Mouse (Mus musculus) c-Kit-negative CD71-positive TER-119-positive erythroid progenitor cells, embryonic 14.5 days (primary cell): ENCODE results near the gene Atat1.

Experiments
- DNase-seq: peaks from one replicate; pipeline ENCODE4 v3.0.0-alpha.2; 2013; ENCODE audit warnings: low read depth, low spot score

The Atat1 gene

DNA sequence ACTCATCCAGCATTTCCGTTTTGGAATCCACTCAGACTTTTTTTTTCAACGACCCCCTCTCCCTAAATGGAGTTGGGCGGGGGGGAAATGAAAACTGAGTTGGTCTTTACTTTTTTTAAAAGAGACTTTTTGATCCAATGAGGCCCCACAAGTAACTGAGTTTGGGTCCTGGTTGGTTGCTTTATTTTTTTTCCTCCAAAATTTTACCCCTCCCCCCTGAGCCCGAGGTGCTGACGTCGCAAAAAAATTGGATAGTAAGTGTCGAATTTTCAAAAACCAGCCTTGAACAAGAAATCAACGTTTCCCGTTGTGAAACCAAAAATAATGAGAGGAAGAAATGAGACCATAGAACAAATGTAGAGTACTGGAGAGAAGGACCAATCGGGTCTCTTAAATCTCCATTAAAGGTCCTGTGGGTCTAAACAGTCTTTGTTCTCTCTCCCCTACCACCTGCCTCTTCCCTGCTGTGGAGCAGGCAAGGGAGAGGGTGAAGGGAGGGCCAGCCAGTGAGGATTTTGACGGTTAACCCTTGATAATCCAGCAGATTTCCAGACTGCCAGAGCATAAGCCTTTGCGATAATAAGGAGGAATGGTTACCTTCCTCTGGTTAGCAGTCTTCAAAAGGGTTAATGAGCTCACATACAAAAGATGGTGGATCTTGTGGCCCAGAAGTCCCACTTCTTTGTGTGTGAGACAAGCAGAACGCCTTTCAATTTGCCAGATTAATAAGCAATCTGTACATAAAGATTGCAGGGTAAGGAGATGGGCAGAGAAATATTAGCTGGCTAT lies 7.8 kb upstream of the Atat1 start:
- peak; percentile 58 for DNase-seq

DNA sequence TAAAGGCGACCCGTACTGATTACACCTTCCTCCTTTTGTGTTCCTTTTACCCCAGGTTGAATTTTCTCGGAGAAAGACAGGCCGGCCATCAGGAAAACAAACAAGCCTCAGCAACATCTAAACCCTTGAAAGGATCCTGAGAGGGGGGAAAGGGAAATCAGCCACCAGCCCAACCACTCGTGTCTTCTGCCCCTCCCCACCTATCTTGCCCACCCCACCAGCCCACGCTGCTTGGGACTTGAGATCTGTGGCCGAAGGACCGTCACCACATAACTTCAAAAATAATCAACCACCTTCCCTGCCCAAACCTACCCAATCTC lies 7.2 kb upstream of the Atat1 start:
- no peak for DNase-seq

DNA sequence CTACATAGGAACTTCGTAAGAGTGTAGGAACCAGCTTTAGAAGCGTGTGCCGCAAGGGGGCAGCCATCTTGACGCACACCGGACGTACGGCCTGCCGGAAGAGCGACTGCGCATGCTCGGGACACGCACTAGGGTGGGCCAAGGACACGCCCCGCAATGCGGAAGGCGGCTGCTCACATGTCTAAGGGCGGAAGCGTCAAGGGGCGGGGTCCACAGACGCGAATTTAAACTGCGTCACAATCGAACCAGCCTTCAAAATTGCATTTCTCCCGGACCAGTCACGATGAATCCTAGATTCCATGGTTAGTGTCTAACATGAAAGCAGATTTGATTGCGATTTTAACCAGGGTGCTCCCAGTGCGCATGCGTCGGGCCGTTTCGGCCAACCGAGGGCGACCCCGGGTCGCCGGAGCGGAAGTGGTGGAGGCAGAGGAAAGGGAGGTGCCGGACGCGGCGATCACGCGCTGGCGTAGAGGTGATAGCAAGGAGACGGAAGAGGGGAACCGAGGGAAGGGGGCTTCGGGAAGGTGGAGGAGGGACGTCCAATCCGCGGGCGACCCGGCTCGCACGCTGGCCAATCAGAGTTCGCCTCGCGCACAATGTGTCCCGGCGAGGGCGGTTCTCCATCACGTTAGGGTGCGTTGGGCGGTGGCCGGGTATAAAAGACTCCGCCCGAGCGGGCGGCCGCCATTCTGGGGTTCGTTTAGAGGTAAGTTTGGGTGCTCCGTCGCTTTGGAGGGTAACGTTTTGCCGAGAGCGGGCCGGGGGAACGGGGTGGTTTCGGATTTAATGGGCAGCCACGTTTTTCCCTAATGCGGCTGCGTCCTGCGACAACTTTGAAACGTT lies 6.6 kb upstream of the Atat1 start, which contains the start of the genes Mrps18b and Ppp1r10:
Gene Mrps18b, minus strand, starts transcription at position 93 of the 846 bp plus-strand sequence.
Gene Ppp1r10, plus strand, starts transcription at position 138 of the 846 bp plus-strand sequence.
- DNase-seq = peak; percentile 96

DNA sequence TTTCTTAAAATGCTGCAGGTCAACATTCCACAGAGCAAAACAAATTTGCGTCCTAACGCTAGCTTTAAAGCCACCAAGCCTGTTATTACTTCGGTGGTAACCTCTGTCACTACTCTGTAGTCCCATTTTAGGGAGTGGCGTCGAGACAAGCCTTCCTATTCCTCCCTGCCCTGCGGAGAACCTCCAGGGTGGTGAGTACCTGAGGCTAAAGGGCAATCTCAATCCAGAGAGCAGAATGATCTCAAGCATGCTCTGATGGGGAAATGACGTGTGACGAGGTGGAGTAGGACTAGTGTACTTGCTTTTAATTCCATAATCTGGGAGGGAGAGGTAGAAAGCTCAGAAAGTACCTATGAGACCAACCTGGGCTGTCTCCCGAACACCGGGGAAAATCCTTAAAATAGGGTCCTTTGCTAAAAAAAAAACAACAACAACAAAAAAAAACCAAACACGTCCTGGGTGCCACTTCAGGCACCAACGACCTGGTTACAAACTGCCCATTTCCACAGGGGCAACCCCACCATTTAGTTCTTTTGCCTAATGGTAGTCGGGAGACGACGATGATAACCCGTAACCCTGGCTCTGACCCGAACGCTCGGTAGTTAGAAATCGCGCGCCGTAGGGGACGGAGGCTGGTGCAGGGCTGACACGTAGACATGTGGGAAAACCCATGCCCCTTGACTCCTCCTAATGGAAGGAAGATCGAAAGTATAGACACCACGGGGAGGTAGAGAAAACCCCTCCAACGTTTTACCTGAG lies 5.8 kb upstream of the Atat1 start:
- DNase-seq = no peak

DNA sequence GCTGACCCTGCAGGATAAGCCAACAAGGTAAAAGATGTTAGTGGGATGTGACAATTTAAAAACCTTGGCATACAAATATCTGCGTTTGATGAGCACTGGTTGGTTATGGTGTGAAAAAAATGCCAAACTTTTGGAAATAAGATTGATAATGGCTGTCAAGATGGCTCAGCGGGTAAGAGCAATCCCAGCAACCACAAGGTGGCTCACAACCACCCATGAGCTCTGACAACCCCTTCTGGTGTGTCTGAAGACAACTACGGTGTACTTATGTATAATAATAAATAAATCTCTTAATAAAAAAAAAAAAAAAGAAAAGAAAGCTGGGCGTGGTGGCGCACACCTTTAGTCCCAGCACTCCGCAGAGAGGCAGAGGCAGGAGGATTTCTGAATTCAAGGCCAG lies 5.1 kb upstream of the Atat1 start:
- no peak for DNase-seq

DNA sequence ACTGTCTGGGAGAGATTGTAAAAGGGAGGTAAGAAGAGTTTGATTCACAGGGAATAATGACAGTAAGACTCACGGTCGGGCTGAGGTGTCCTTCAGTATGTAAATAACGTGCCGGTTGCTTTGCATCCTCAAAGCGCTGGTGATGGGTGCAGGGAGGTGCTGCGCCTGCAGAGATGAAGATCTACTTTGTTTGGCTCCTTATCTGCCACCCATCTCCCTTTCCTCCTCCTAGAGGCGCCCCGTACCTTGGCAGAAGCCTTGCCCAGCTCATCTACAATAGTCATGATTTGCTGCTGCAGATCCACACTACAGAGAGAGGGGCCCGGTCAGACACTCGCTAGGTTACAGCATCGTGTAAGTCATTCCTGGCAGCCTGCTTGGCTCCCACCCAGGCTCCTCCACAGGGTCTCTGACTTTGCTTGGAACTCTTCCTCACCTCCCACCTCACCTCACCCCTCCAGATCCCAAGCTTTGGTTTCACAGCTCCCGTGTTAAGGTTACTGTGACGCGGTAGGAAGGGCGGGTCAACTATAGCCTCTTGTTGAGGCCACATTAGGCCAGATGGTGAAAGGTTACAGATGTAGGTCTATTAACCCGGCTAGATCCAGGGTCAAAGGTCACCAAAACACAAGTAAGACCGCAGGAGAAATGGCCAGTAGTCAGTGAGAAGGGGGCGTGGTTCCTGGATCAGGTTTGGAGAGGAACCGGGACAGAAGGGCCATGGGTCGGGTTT lies 523 bp downstream of the Atat1 start:
- no peak for DNase-seq

DNA sequence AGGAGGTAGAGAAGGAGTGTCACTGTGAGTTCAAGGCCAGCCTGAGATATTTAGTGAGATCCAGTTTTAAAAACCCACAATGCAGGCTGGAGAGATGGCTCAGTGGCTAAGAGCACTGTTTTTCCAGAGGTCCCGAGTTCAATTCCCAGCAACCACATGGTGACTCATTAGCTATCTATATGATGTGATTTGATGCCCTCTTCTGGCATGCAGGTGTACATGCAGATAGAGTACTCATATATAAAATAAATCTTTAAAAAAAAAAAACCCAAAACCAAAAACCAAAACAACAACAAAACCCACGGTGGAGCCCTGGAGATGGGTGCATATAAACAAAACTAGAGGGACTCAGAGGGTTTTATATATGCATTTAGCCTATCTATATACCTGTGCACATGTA lies 2.3 kb downstream of the Atat1 start:
- DNase-seq = no peak

DNA sequence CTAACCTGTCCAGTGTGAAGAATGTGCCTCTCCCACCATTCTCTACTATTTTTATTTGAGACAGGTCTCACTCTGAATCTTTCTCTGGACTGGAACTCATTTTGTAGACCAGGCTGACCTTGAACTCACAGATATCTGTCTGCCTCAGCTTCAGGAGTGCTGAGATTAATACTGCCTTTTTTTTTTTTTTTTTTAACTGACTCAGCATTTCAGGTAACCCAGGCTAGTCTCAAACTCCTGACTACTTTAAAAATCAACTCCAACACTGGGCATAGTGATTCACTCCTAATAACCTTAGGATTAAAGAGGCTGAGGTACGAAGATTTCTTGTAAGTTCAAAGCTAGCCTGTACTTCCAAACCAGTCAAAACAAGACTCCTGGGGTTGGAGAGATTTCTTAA lies 4.3 kb downstream of the Atat1 start:
- DNase-seq = no peak

DNA sequence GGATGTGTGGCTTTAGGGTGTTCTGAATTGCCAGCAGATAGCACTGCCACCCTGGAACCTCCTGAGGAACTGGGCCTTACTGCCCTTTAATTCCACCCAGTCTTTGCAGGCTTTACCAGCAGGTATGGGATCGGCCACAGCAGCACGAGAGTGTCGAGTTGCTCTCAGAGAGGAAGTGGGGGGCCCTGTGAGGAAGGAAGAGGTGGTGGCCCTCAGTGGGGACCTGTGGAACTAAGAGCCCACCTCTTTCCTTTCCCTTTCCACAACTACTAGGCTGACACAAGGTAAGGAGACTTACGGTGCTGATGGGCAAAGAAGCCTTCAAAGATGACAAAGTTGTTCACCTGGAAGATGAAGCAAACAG lies 5.9 kb downstream of the Atat1 start:
- DNase-seq = no peak

DNA sequence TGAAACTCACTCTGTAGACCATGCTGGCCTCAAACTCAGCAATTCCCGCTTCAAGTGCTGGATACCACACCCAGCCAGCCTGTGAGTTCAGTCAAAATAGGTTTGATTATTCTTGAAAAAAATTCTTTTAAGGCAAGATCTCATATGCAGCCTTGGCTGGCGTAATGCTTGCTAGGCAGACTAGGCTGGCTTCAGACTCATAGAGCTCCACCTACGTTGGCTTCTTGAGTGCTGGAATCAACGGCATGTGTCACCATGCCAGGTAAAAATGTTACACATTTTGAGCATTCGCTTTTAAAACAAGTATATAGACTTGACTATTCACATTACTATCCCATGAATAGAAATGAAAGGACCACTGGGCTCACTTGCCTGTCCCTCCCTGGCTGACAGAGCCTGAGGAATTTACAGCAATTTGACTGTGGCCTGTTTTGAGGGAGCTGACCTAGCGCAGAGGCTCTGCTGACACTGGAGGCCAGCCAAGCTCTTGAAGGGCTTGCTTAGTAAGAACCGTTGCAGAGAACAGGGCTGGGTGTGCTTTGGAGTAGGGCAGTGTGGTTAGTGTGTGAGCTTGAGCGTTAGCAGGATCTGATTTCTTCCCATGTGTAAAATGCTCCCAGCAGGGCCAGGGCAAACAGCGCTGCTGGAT lies 6.4 kb downstream of the Atat1 start:
- no peak for DNase-seq

DNA sequence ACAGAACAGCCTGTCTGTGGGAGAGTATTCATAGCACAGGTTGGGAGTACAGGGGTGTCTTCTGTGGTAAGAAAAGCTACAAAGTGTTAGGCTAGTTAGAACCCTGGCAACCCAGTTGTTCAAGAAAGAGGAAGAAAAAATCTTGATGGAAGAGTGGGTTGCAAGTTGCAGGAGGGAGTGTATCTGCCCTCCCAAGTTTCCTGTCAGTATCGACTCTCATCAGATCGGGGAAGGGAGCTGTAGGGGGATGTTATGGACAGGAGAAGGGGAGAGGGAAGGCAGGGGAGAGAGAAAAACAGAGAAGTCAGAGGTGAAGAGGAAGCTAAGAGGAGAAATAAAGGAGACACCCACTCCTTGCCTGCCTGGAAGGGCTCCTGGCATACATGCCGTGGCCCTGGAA lies 9.2 kb downstream of the Atat1 start:
- no peak for DNase-seq

DNA sequence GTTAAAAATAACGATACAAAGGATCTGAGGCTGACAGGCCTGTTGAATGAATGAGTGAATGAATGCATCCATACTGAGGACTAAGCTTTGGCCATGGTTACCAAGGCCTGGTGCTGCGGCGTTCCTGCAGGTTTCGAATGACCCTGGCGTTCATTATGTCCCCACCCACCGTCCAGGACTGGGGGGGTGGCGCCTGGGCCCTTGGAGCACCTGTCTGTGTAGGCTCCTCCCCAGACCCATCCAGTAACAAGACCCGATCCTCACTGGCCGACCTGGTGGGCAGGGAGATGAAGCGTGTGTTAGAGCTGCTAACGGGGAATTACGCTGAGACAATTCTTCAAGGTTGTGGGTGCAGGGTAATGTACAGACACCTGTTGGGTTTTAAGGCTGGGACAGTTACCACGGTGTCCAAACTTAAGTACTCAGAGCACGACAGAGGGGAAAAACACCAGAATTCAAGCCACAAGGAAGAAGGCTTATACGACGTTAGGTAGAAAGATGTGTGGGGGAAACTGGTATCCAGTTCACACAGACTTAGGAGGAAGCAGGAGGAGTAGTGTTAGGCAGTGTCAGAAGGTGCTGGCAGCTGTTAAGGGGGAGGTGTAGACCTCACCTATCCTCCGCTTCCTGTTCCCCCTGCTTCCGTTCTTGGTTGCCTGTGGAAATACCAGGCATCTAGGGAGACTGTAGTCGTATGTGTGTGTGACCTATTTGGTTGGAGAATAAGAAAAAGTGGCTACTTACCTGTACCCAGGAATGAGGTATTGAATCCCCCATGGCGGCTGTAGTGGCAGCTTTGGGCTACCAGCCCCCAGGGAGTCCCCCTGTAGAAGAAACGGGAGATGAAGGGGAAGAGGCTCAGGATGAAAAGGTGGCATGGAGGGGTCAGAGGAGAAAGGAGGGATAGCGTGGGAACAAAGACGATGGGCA lies 12.0 kb downstream of the Atat1 start:
- no peak for DNase-seq

DNA sequence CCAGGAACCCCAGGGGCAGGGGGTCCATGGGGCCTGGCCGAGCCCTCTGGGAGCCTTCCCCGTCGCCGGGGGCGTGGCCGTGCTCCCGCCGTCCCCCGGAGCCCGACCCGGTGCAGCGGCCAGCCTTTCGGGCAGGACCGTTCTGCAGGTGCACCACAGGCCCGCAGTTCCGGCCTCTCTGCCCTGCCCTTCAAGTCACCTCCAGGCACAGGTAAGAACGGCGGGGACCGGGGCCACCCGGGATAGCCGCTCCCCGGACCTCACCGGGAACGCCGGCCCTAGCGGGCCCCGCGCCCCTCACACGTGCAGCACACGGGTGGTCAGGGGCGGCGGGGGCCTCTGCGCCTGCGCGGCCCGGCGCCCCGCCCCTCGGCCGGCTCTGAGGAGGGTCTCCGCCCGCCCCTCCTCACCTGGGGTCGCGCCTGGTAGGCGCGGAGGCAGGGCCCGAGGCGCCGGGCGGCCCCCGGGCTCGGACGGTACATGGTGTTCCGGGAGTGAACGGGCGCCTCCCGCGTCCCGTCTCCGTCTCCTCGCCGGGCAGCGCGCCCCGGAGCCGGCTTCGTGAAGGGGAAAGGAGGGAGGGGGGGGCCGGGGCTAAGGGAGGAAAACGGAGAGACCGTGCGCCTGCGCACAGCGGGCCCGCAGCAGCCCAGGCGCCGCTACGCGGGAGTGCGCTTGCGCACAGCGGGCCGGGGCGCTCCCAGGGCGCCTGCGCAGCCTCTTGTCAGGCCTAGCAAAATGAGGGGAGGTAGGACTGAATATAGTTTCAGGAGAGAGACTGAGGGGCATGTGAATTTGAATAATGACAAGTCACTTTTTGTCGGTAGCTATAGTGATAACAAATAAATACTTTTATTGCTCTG lies 12.9 kb downstream of the Atat1 start, which contains the start of gene 2310061I04Rik:
Gene 2310061I04Rik, minus strand, starts transcription at position 651 of the 863 bp plus-strand sequence.
- peak; percentile 76 for DNase-seq

DNA sequence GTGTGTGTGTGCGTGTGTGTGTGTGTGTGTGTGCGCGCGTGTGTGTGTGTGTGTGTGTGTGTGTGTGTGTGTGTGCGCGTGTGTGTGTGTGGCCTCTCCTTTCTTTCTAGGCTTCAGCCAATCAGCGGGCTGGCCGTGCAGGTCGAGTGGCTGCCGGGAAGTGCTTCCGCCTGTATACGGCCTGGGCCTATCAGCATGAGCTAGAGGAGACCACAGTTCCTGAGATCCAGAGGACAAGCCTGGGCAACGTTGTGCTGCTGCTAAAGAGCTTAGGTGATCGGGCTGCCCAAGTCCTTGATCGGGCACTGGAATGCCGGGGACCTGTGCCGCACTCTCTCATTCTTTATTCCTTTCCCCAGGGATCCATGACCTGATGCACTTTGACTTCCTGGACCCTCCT lies 22.1 kb downstream of the Atat1 start:
- no peak for DNase-seq

DNA sequence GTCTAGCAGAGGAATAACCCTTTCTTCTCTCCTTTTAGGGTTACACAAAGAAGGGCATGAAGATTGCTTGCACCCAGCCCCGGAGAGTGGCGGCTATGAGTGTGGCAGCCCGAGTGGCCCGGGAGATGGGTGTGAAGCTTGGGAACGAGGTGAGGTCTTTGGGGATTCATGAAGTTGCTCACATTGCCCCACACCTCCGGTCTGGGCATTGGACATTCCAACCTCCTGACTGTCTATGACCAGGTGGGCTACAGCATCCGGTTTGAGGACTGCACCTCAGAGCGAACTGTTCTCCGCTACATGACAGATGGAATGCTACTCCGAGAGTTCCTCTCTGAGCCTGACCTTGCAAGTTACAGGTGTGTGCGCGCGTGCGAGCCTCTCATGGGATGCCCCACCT lies 26.1 kb downstream of the Atat1 start:
- no peak for DNase-seq

DNA sequence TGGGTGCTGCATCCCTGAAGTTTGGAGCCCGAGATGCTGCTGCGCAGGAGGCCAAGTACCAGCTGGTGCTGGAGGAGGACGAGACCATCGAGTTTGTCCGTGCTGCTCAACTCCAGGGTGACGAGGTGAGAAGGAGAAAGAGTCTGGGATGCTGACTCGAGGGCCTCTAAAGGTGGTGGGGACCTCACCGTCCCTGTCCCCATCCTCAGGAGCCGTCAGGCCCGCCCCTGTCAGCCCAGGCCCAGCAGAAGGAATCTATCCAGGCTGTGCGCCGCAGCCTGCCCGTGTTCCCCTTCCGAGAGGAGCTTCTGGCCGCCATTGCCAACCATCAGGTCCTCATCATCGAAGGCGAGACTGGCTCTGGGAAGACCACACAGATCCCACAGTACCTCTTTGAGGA lies 27.0 kb downstream of the Atat1 start:
- no peak for DNase-seq

DNA sequence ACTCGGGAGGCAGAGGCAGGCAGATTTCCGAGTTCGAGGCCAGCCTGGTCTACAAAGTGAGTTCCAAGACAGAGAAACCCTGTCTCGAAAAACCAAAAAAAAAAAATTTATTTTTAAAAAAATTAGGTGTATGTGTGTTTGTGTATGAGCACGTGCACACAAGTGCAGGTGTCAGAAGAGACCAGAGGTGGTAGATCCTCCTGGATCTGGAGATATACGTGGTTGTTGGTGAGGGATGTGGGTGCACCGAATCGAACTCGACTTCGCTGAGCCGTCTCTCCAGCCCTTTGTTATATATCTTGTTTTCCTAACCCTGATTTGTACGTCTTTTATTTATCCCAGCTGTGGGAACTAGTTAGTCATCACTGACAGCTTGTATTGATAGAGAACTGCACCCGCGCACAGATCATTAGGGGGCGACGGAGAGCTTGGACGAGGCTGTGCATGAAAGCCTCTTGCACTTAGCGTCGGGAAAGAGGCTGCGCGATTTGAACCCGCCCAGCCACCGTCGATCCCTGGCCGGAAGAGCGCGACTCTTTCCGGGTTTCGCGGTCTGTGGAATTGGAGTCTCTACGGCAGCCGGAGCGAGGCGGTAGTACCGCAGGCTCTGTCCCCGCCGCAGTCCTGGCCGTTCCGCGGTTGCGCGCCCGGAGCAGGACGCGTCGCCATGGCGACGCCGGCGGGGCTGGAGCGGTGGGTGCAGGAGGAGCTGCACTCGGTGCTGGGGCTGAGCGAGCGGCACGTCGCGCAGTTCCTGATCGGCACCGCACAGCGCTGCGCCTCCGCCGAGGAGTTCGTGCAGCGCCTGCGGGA lies 30.4 kb downstream of the Atat1 start, which contains the start of gene Dhx16:
Gene Dhx16, plus strand, starts transcription at position 575 of the 813 bp plus-strand sequence.
- peak; percentile 82 for DNase-seq

DNA sequence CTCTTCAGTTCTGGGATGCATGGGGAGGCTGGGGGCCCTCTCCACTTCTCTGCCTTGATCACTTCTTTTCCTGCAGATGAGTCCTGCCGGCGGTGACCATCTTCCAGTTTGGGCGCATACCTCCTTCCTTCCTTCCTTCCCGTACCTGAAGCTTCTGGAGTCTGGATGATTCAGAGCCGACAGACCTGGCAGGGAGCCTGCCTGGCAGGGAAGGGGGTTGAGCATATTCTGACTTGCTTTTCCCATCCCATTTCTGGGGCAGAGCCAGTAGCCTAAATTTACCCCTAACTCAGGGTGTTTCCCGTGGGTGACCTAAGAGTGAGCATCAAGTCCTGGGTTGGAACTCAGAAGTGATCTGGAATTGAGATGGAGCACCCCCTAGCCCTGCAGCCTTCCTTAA lies 35.2 kb downstream of the Atat1 start:
- DNase-seq = no peak
